In genomic region chr3:93021171-93021570, GRCm38 (mm10) we compare ENCODE assay signal across 40 mouse cellular contexts. TPM values are rescaled to one million over a fixed set of nuclear protein-coding genes. Genes with fewer than 3 reads are reported as not detected.
"Had no signal": no experiment of that assay in that cellular context is flagged by ENCODE, and none has a peak within 500 bp of the region (broad histone marks: within the 10 kb centered on the region; RNA-seq: fewer than 3 reads in every experiment).

No protein-coding gene starts in this region.

- H3K27ac ChIP-seq: embryonic facial prominence, embryonic 10.5 days; embryonic facial prominence, embryonic 12.5 days; embryonic facial prominence, embryonic 13.5 days; embryonic facial prominence, embryonic 15.5 days; forebrain, embryonic 10.5 days; forebrain, embryonic 12.5 days; forebrain, embryonic 13.5 days; forebrain, embryonic 15.5 days; gastrocnemius, adult 2 months; heart, adult 2 months; heart, embryonic 10.5 days had no signal

- DNase-seq: cerebellum, adult 9-10 months; cerebellum, adult 9-11 months; cerebellum, postnatal 10 days; cerebellum, postnatal 14 days; cerebellum, postnatal 25 days; cerebellum, postnatal 36 days; embryo, embryonic 11 days; forebrain, postnatal 0 days; gastrocnemius, adult 2 months; gastrocnemius, postnatal 10 days; gastrocnemius, postnatal 14 days; gastrocnemius, postnatal 25 days; gastrocnemius, postnatal 36 days; heart, adult 11 months; heart, adult 18-20 months; heart, adult 2 months had no signal

- H3K4me3 ChIP-seq: embryonic facial prominence, embryonic 10.5 days; embryonic facial prominence, embryonic 12.5 days; embryonic facial prominence, embryonic 13.5 days; embryonic facial prominence, embryonic 15.5 days; erythroblast, embryonic 14.5 days; forebrain, embryonic 10.5 days; forebrain, embryonic 12.5 days; forebrain, embryonic 13.5 days; forebrain, embryonic 15.5 days; gastrocnemius, adult 2 months; heart, adult 2 months; heart, embryonic 10.5 days had no signal

- ATAC-seq: forebrain, embryonic 13.5 days; forebrain, embryonic 14.5 days; forebrain, embryonic 15.5 days; forebrain, embryonic 16.5 days; forebrain, postnatal 0 days had no signal

- H3K4me1 ChIP-seq: embryonic facial prominence, embryonic 10.5 days; embryonic facial prominence, embryonic 12.5 days; embryonic facial prominence, embryonic 13.5 days; embryonic facial prominence, embryonic 15.5 days; forebrain, embryonic 10.5 days; forebrain, embryonic 12.5 days; forebrain, embryonic 13.5 days; forebrain, embryonic 15.5 days had no signal

RNA-seq across cellular contexts. Expression of gene Lce1m, which starts 2.3 kb away (rescaled TPM):
- total RNA-seq: common myeloid progenitor, adult 5-6 weeks; forebrain, postnatal 0 days; gastrocnemius, adult 18-20 months; gastrocnemius, adult 2 months; gastrocnemius, adult 8-10 months; gastrocnemius, postnatal 10 days; gastrocnemius, postnatal 14 days; gastrocnemius, postnatal 25 days; gastrocnemius, postnatal 36 days; granulocyte monocyte progenitor cell, adult 5-6 weeks; heart, adult 18-20 months; heart, adult 2 months; heart, adult 8-10 months had no signal
- polyA plus RNA-seq: cortical plate, adult 2 months; embryonic facial prominence, embryonic 10.5 days; embryonic facial prominence, embryonic 11.5 days; embryonic facial prominence, embryonic 12.5 days; embryonic facial prominence, embryonic 13.5 days; embryonic facial prominence, embryonic 14.5 days; erythroblast, embryonic 14.5 days; forebrain, embryonic 10.5 days; forebrain, embryonic 11.5 days; forebrain, embryonic 12.5 days; forebrain, embryonic 13.5 days; forebrain, embryonic 14.5 days; forebrain, embryonic 15.5 days; forebrain, embryonic 16.5 days; forebrain, postnatal 0 days; frontal cortex, adult 2 months; gonadal fat pad, adult 2 months; heart, adult 2 months; heart, embryonic 10.5 days had no signal

RNA-seq across cellular contexts. Expression of gene Crct1, which starts 5.7 kb away (rescaled TPM):
- total RNA-seq: common myeloid progenitor, adult 5-6 weeks; gastrocnemius, adult 18-20 months; gastrocnemius, adult 2 months; gastrocnemius, adult 8-10 months; gastrocnemius, postnatal 10 days; gastrocnemius, postnatal 14 days; gastrocnemius, postnatal 25 days; gastrocnemius, postnatal 36 days; granulocyte monocyte progenitor cell, adult 5-6 weeks; heart, adult 18-20 months; heart, adult 2 months; heart, adult 8-10 months had no signal
- polyA plus RNA-seq: embryonic facial prominence, embryonic 10.5 days; embryonic facial prominence, embryonic 12.5 days; erythroblast, embryonic 14.5 days; forebrain, embryonic 10.5 days; forebrain, embryonic 11.5 days; forebrain, embryonic 12.5 days; forebrain, embryonic 13.5 days; forebrain, embryonic 15.5 days; forebrain, embryonic 16.5 days; frontal cortex, adult 2 months; gonadal fat pad, adult 2 months; heart, adult 2 months; heart, embryonic 10.5 days had no signal

RNA-seq across cellular contexts. Expression of gene Lce3f, which starts 29.1 kb away (rescaled TPM):
- total RNA-seq: common myeloid progenitor, adult 5-6 weeks; forebrain, postnatal 0 days; gastrocnemius, adult 18-20 months; gastrocnemius, adult 2 months; gastrocnemius, adult 8-10 months; gastrocnemius, postnatal 10 days; gastrocnemius, postnatal 14 days; gastrocnemius, postnatal 25 days; gastrocnemius, postnatal 36 days; gastrocnemius, postnatal 4 days; granulocyte monocyte progenitor cell, adult 5-6 weeks; heart, adult 18-20 months; heart, adult 2 months; heart, adult 8-10 months had no signal
- polyA plus RNA-seq: cortical plate, adult 2 months; embryonic facial prominence, embryonic 10.5 days; embryonic facial prominence, embryonic 11.5 days; embryonic facial prominence, embryonic 12.5 days; embryonic facial prominence, embryonic 13.5 days; erythroblast, embryonic 14.5 days; forebrain, embryonic 10.5 days; forebrain, embryonic 11.5 days; forebrain, embryonic 12.5 days; forebrain, embryonic 13.5 days; forebrain, embryonic 14.5 days; forebrain, embryonic 15.5 days; forebrain, embryonic 16.5 days; forebrain, postnatal 0 days; frontal cortex, adult 2 months; gonadal fat pad, adult 2 months; heart, adult 2 months; heart, embryonic 10.5 days had no signal

RNA-seq across cellular contexts. Expression of gene Gm4858, which starts 47.5 kb away (rescaled TPM):
- total RNA-seq: common myeloid progenitor, adult 5-6 weeks; forebrain, postnatal 0 days; gastrocnemius, adult 18-20 months; gastrocnemius, adult 2 months; gastrocnemius, adult 8-10 months; gastrocnemius, postnatal 10 days; gastrocnemius, postnatal 14 days; gastrocnemius, postnatal 25 days; gastrocnemius, postnatal 36 days; gastrocnemius, postnatal 4 days; granulocyte monocyte progenitor cell, adult 5-6 weeks; heart, adult 18-20 months; heart, adult 2 months; heart, adult 8-10 months had no signal
- polyA plus RNA-seq: cortical plate, adult 2 months; embryonic facial prominence, embryonic 10.5 days; embryonic facial prominence, embryonic 11.5 days; embryonic facial prominence, embryonic 12.5 days; embryonic facial prominence, embryonic 13.5 days; embryonic facial prominence, embryonic 14.5 days; embryonic facial prominence, embryonic 15.5 days; erythroblast, embryonic 14.5 days; forebrain, embryonic 10.5 days; forebrain, embryonic 11.5 days; forebrain, embryonic 12.5 days; forebrain, embryonic 13.5 days; forebrain, embryonic 14.5 days; forebrain, embryonic 15.5 days; forebrain, embryonic 16.5 days; forebrain, postnatal 0 days; frontal cortex, adult 2 months; gonadal fat pad, adult 2 months; heart, adult 2 months; heart, embryonic 10.5 days had no signal

RNA-seq across cellular contexts. Expression of gene Lce3e, which starts 54.3 kb away (rescaled TPM):
- total RNA-seq: common myeloid progenitor, adult 5-6 weeks; forebrain, postnatal 0 days; gastrocnemius, adult 18-20 months; gastrocnemius, adult 2 months; gastrocnemius, adult 8-10 months; gastrocnemius, postnatal 10 days; gastrocnemius, postnatal 14 days; gastrocnemius, postnatal 25 days; gastrocnemius, postnatal 36 days; gastrocnemius, postnatal 4 days; granulocyte monocyte progenitor cell, adult 5-6 weeks; heart, adult 18-20 months; heart, adult 2 months; heart, adult 8-10 months had no signal
- polyA plus RNA-seq: cortical plate, adult 2 months; embryonic facial prominence, embryonic 10.5 days; embryonic facial prominence, embryonic 11.5 days; embryonic facial prominence, embryonic 12.5 days; embryonic facial prominence, embryonic 13.5 days; erythroblast, embryonic 14.5 days; forebrain, embryonic 10.5 days; forebrain, embryonic 11.5 days; forebrain, embryonic 12.5 days; forebrain, embryonic 13.5 days; forebrain, embryonic 14.5 days; forebrain, embryonic 15.5 days; forebrain, embryonic 16.5 days; forebrain, postnatal 0 days; frontal cortex, adult 2 months; gonadal fat pad, adult 2 months; heart, adult 2 months; heart, embryonic 10.5 days had no signal
